Mouse (Mus musculus): ENCODE data around the gene Timp4.

DNA sequence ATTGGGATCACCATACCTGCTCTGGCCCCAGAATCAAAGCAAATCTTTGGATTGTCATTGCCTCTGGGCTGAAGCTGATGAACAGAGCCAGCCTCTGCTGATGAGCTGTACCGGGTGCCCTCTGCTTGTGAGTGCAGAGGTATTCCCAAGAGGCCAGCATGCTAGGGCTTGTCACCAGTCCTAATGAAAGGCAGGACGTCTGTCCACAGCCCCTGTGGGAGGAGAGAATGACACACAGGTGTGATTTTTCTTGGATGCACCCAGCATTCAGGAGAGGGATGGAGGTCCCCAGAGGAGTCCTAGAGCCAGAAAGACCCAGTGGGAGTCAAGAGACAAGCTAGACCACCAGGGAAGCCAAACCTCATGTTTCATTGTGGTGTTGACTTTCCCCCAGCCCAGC is 27.6 kb upstream of the Timp4 start:
- TF ChIP-seq POLR2A (IDR thresholded peaks at IDR 0.05; ENCODE audit: insufficient read depth, low read length): no peak
- TF ChIP-seq CTCF (IDR thresholded peaks at IDR 0.05; ENCODE audit: low read depth, low read length): no peak

All from ES-Bruce4 (cell line).